Mouse (Mus musculus) gonadal fat pad, adult 2 months (tissue): ENCODE results near the gene Psmc3ip. TPM values are rescaled to one million over a fixed set of nuclear protein-coding genes. Genes with fewer than 3 reads are reported as not detected.

Source experiments
- DNase-seq: peaks from one replicate; pipeline ENCODE4 v3.0.0-alpha.2; 2012; ENCODE audit warnings: low read depth
- polyA plus RNA-seq: library from polyadenylated mRNA; depleted of rRNA; stranded (reverse); fragments of >200 nt; gene quantifications from 2 replicates; pipeline ENCODE4 v1.2.3, GENCODE M21; 2012

Gene Psmc3ip
- polyA plus RNA-seq, 1 experiment: 1.5 TPM

- no peak for DNase-seq
These were observed 24.0 kb upstream of the Psmc3ip start for GRCm38 (mm10) chr11:101119131-101119760.

- DNase-seq: no peak
These were observed 22.9 kb upstream of the Psmc3ip start for GRCm38 (mm10) chr11:101118105-101118504.

GRCm38 (mm10) chr11:101115564-101115963 is 20.3 kb upstream of the Psmc3ip start:
- DNase-seq: no peak

- no peak for DNase-seq
These were observed 16.9 kb upstream of the Psmc3ip start for GRCm38 (mm10) chr11:101112186-101112585.

DNA sequence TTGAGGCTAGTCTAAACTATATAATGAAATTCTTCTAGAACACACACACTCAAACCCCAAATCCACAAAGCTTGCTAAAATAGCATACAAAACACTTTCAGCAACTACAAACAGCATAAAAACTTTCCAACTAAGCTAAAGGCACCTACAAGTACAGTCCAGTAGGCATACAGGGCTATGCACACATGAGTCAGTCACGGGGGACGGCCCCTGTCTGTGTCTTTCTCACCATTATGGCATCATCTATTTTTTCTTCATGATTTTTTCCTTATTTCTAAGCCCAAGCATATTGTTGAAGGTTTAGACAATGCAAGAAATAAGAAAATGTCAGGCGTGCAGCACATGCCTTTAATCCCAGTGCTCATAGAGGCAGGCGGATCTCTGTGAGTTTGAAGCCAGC is 15.9 kb upstream of the Psmc3ip start:
- no peak for DNase-seq

DNA sequence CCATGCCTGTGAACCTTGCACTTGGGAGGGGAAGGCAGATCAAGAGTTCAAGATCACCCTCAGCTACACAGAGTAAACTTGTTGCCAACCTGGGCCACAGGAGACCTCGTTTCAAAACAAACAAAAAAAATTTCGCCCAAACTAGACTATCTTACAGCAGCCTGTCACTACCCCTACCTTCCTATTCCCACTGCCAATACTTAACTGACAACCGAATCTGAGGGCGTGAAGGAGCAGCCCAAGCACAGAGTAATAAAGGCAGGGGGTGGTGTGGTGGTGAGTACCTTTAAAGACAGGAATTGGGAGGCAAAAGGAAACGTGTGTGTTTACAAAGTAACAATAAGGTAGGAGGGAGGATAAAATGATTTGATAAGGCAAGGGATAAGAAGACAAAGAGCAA is 15.5 kb upstream of the Psmc3ip start:
- DNase-seq: no peak

- DNase-seq: no peak
These were observed 14.1 kb upstream of the Psmc3ip start for GRCm38 (mm10) chr11:101109351-101109750.

GRCm38 (mm10) chr11:101103011-101103410 is 7.8 kb upstream of the Psmc3ip start:
- DNase-seq: peak; percentile 73

DNA sequence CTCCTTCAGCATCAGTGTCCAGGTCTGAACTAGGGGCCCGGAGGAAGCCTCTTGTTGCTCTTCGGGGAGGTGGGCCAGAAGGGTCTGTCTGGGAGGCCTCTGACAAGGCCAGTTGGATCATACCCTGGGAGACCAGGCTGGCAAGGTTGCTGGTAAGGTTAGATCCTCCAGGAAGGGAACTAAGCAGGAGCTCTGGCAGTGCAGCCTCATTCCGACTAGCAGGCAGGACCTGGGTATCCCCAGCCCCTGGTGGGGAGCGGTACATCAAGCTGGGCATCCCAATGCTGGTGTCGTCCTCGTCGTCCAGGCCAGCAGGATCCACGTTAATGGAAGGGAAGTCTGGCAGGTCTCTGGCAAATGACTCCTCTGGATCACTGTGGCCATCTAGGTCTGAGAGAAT is 3.0 kb upstream of the Psmc3ip start:
- DNase-seq: no peak

DNA sequence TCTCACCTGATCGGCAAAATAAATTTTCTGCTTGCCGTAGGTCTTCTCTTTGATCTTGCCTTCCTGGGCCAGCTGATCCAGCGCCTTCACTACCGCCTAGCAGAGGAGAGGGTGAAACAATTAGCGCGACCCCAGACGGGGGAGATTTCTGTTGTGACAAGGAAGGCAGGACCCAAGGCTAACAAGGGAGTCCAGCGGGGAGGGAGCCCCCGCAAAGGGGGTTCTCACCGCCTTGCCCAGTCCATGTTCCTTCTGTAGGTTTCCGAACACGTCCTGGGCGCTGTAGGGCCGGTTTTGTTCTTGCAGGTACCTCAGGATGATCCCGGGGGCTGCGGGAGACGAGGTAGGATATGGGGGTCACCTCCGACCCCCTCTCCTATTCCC is 314 bp downstream of the Psmc3ip start:
- no peak for DNase-seq

DNA sequence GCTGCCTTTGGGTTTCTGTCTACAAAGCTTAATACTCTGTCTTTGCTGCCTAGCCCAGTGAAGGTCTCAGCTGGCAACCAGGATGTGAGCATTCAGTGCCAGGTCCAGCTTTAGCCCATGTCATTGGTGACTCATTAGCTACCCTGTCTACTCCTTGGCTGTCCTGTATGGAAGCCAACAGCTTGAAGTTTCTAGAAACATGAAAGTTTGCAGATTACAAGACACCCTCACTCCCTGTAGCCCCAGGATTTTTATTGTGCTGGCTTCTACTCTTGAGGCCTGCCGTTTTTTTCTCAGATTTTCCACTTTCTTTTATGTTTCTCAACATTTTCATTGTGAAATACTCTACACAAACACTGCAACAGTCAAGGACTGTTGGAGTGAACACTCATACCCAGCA is 5.3 kb downstream of the Psmc3ip start:
- DNase-seq: no peak

DNA sequence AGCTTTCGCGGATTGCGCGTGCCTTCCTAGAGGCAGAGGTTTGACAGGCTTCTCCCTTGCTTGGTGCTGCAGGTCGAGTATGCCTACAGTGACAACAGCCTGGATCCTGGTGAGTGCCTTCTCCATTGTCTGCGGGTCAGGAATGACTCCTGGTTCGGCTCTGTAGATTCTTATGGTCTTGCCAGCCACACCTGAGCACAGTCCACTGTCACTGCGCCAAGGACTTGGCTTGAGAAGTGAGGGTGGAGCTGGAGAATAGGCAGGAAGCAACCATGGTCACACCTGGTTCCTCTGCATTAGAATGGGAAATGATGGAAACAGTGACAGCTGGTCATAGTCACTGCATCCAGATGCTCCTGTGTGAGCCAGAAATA is 7.6 kb downstream of the Psmc3ip start:
- no peak for DNase-seq

DNA sequence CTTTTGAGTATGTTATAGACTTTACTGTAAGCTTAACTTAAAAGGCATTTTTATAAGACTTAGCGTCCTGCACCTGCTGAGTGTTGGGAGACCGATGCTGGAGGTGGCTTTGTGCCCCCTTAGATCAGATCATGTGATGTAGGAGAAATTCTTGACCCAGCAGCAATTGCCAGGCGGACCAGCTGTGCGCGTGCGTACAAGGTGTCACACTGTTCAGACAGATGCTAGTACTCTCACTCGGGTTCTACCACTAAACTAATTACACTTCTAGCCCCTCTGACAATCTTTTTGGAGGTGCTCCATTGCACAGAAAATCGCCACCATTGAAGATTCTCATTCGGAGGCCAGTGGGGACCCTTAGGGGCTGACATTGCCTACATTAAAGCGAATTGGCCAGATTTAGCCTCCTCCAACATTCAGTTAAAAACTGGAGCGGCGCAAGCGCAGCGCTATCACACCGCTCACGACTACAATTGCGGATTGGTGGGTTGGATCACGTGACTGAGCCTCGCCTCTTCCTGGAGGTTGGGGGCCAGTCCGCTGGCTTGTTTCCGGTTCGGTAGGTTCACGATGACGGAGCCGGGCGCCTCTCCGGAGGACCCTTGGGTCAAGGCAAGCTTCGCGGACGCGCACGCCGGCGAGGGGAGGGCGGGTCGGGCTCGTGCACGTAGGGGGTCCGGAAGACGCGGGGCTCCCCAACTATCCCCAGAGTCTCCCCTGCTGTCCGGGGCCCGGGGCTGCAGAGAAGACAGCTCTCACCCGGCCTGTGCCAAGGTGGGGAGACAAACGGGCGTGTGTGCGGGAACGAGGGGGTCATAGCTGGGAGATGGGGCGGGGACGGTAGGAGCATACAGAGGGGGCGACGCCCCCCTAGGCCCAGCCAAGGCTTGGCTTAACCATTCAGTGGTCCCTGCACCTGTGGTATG is 8.2 kb downstream of the Psmc3ip start, which contains the start of gene Mlx:
Gene Mlx, plus strand, starts transcription at position 522 of the 926 bp plus-strand sequence.
- no peak for DNase-seq

- DNase-seq: no peak
These were observed 8.9 kb downstream of the Psmc3ip start for GRCm38 (mm10) chr11:101086323-101086674.

- DNase-seq: no peak
These were observed 9.5 kb downstream of the Psmc3ip start for GRCm38 (mm10) chr11:101085617-101086322.

DNA sequence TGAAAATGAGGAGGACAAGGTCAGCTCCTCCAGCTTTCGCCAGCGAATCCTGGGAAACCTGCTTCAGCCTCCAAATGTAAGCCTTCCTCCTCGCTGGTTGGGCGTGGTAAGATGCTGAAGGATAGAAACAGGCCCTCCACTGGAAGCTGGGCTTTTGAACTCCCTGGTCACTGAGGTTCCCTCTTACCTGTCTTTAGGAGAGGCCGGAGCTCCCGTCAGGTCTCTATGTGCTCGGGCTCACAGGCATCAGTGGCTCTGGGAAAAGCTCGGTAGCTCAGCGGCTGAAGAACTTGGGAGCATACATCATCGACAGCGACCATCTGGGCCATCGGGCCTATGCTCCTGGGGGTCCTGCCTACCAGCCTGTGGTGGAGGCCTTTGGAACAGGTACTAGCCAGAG is 10.4 kb downstream of the Psmc3ip start:
- no peak for DNase-seq

- no peak for DNase-seq
These were observed 11.0 kb downstream of the Psmc3ip start for GRCm38 (mm10) chr11:101084246-101084645.

DNA sequence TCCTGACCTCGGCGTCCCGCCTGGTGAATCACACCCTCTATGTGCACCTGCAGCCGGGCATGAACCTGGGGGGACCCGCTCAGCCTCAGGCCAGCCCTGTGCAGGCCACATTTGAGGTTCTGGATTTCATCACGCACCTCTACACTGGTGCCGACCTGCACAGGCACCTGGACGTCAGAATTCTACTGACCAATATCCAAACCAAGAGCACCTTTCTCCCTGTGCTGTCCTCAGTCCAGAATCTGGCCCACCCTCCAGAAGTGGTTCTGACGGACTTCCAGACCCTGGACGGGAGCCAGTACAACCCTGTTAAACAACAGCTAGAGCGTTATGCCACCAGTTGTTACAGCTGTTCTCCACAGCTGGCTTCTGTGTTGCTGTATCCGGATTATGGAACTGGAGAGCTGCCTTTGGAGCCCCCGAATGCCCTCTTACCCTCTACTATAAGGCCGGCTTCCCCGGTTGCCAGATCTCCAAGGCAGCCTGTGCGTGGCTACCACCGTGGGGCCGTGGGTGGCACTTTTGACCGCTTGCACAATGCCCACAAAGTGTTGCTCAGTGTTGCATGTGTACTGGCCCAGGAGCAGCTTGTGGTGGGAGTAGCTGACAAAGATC is 12.0 kb downstream of the Psmc3ip start:
- DNase-seq: no peak

GRCm38 (mm10) chr11:101082208-101083082 is 12.8 kb downstream of the Psmc3ip start, which contains the start of gene Coasy:
Coasy (plus strand) TSS chr11:101082565.
- DNase-seq: no peak

GRCm38 (mm10) chr11:101081659-101082058 is 13.6 kb downstream of the Psmc3ip start:
- no peak for DNase-seq

DNA sequence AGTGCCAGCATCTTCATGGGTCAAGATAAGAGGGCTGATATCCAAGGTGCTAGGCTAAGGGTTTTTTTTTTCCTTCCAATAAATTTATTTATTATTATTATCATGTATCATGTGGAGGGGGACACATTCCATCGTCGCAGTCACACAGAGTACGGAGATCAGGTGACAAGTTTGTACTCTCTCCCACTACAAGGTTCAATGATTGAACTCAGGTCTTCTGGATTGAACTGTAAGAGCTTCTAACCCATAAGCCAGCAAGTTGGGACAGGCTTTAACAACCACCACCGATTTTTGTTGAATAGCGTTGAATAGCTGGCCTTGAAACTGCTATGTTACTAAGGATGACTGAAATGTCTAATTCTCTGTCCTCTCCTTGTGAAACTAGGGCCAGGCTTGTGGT is 14.8 kb downstream of the Psmc3ip start:
- DNase-seq: no peak
